Mouse (Mus musculus) layer of hippocampus, adult 18-20 months (tissue): ENCODE data around the gene Atp2b4. TPM values are rescaled to one million over a fixed set of nuclear protein-coding genes. Genes with fewer than 3 reads are reported as not detected.

Source experiments
- DNase-seq, 2 experiments: peaks; one replicate each; pipeline ENCODE4 v3.0.0; 2022; ENCODE audit warnings: low spot score in 2 of 2
- total RNA-seq, 2 experiments: library from RNA; stranded (reverse); gene quantifications; 2 replicates each; pipeline ENCODE4 v1.2.3; 2021

The Atp2b4 gene
- total RNA-seq, 2 experiments from 2014 or later = 70.4 to 100 TPM

- DNase-seq = no peak
Measured at GRCm38 (mm10) chr1:133751621-133752020, 49.2 kb downstream of the Atp2b4 start.

DNA sequence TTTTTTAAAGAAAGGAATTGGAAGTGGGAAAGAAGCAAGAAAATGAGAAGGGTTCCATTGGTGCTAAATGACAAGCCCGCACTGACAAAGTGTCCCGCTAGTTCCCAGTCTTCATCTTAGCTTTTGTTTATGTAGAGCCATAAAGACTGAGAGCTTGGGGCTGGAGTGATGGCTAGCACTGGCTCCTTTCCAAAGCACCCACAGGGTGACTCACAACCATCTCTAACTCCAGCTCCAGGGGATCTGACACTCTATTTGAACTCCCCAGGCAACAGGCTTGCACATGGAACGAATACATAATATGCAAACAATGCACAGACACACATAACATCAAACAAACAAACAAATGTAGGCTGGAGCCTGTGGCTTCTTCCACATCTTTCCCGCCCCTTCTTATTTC is 50.9 kb downstream of the Atp2b4 start:
- no peak for DNase-seq

- no peak for DNase-seq
Measured at GRCm38 (mm10) chr1:133745078-133745495, 55.8 kb downstream of the Atp2b4 start.

- peak; percentile 16 to 61 for DNase-seq
Measured at GRCm38 (mm10) chr1:133744609-133745008, 56.2 kb downstream of the Atp2b4 start.

DNA sequence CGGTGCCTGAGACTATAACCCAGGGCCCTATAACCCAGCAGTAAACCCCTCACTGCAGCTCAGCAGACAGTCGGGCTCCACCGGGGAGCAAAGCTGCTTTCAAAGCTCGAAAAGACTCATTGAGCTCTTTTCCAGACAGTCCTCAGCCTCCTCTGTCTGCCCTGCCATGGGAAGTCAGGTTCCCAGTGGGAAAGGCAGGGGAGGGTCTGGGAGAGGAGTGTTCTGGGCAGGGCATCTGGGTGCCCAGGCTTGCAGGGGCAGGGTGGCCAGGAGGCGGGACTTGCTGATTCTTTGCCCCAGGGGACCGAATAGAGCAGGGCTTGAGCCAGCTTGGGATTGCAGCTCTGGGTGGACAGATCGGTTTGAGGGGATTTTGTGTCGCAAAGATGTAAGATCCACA is 58.3 kb downstream of the Atp2b4 start:
- DNase-seq = no peak

DNA sequence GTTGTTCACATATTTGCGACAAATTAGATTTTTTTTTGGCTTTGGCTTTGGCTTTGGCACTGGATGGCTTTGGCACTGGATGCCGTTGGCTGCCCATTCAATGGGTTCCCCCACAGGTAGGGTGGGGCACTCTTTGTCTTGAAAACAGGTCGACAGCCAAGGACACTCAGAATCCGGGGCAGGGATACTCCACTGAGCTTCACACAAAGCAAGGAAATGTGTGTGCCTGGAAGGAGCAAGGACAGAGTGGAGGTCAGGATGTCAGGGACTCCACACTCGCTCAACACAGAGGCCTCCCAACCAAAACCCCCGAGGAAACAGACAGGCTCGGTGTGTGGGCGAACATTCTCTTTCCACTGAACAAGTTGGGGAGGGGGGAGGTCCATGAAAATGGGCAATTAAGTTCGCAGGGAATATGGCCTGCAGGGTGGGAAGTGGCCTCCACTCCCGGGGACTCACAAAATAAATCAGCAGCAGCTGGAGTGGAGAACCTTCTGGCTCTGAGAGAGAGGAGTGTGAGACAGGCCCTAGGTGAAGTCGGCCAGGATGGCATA is 58.9 kb downstream of the Atp2b4 start:
- DNase-seq = no peak

- DNase-seq = no peak
Measured at GRCm38 (mm10) chr1:133741171-133741570, 59.7 kb downstream of the Atp2b4 start.

DNA sequence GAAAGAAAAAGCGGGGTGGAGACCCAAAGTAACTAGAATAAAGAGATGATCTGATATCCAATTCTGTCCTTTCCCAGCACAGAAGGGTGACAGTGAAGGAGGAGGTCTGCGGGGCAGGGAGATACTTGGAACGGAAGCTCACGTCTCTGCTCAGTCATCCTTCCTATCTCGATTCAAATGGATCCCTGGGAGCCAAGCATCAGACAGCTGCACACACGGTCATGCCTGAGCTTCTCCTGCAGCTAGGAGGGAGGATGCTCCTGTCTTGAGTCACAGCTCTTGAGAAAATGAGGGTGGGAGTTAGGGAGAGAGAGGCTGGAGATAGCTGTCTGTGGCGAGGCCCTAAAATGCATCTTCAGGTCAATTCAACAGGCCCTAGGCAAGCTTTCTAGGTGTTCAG is 64.2 kb downstream of the Atp2b4 start:
- DNase-seq = no peak

GRCm38 (mm10) chr1:133735995-133736652 is 64.7 kb downstream of the Atp2b4 start:
- DNase-seq = peak; percentile 58 to 84

GRCm38 (mm10) chr1:133732814-133733213 is 68.0 kb downstream of the Atp2b4 start:
- no peak for DNase-seq

GRCm38 (mm10) chr1:133728339-133728738 is 72.5 kb downstream of the Atp2b4 start:
- DNase-seq = no peak

GRCm38 (mm10) chr1:133720342-133720741 is 80.5 kb downstream of the Atp2b4 start:
- DNase-seq = no peak

DNA sequence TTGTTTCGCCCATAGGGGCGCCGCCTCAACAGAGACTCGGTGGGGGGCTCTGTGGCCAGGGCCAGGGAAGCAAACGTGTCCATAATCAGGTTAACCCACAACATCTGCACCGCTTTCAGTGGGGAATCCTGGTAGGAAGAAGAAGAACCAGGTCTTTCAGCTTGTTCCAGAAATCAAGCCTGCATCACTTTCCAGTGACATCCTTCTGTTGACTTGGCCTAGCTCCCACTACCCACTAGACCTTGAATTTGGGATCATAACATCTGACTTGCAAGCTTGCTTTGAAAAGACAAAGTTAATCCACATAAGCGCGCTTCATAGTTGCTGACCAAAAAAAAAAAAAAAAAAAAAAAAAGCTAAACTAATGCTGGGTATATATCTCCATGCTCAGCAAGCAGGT is 82.1 kb downstream of the Atp2b4 start:
- no peak for DNase-seq

GRCm38 (mm10) chr1:133718296-133718695 is 82.5 kb downstream of the Atp2b4 start:
- no peak for DNase-seq

DNA sequence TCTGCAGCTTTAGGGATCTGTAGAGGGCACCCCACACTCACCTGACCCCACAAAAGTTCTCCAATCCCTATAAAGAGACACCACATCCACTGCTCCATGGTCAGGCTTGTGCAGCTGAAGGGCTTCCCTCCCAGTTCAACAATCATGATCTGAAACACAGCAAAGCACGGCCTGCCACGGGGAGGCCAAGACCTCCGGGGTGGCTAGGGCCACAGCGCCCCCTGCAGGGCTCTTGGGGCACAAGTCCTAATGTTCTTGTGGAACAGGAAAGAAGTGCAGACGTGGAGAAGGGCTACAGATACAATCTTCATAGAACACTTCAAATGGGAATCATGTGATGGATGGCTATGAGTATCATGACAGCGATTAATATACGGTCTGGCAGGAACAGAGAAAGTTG is 84.4 kb downstream of the Atp2b4 start:
- no peak for DNase-seq

GRCm38 (mm10) chr1:133715191-133715590 is 85.7 kb downstream of the Atp2b4 start:
- no peak for DNase-seq

DNA sequence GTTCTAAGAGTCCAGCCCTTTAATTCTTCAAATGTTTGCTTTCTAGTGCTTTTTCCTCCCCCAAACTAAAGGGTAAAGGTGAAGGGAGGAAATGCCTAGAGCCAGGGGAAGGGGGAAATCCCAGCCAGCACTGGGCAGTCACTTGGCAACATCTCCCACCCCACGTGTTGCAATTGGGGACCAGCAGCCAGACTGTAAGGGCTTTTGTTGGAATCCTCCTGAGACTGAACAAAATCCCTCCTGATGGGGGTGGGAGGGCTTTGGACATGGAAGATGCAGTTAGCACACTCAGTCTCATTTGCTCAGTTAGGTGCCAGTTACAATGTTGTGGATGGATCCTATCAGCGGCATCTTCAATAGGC is 87.9 kb downstream of the Atp2b4 start:
- no peak for DNase-seq

GRCm38 (mm10) chr1:133712288-133713008 is 88.4 kb downstream of the Atp2b4 start:
- no peak for DNase-seq

GRCm38 (mm10) chr1:133711376-133711775 is 89.5 kb downstream of the Atp2b4 start:
- DNase-seq = no peak

- no peak for DNase-seq
Measured at GRCm38 (mm10) chr1:133710895-133711294, 89.9 kb downstream of the Atp2b4 start.

- DNase-seq = no peak
Measured at GRCm38 (mm10) chr1:133709292-133709691, 91.5 kb downstream of the Atp2b4 start.

DNA sequence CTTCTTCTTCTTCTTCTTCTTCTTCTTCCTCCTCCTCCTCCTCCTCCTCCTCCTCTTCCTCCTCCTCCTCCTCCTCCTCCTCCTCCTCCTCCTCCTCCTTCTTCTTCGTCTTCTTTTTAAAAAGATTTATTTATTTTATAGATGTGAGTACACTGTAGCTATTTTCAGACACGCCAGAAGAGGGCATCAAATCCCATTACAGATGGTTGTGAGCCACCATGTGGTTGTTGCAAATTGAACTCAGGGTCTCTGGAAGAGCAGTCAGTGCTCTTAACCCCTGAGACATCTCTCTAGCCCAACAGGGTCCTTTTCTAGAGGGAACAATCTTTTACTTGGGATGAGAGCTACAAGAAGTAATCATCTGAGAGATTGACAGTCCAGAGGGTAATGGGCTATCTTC is 99.0 kb downstream of the Atp2b4 start:
- DNase-seq = peak in 1 of 2 experiments; percentile 49
